ENCODE assay signal across 15 mouse cellular contexts in the genomic region with DNA sequence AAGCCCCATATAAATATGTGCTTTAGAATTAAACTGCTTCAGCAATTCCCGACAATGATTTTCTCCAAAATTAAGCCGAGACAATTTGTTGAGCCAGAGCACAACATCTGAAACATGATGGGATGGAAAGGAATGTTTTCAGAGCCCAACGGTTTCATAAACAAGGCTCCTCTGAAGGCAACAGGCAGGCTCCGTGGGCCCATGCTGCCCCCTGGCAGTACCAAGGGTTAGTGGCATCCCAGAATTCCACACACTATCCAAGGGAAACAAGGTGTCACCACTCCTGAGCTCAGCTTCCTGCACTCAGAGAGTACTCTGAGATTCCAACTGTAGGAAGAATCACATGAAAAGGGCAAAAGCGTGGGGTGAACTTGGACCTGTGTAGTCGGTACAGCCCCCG. TPM values are rescaled to one million over a fixed set of nuclear protein-coding genes. Genes with fewer than 3 reads are reported as not detected.
DNase-seq lines count a peak whose midpoint lies in the region; ATAC-seq and TF ChIP-seq lines count a peak whose summit lies in the region.
"Had no signal": no experiment of that assay in that cellular context is flagged by ENCODE, and none has a peak within 500 bp of the region (broad histone marks: within the 10 kb centered on the region; RNA-seq: fewer than 3 reads in every experiment).

No protein-coding gene starts in this region.

- TF ChIP-seq CTCF in heart, postnatal 0 days (IDR thresholded peaks at IDR 0.05; ENCODE audit: low read depth): 0 out of 2 replicates have a peak, but pooled peaks have one; percentile 17
- TF ChIP-seq CTCF in left cerebral cortex, adult 2 months (IDR thresholded peaks at IDR 0.05): peak; percentile 44

- no peaks in the 10 kb centered on the region for H3K27me3 ChIP-seq in heart, postnatal 0 days (ENCODE audit: control insufficient read depth, insufficient read depth, low read length)
- H3K27me3 ChIP-seq: embryonic facial prominence, embryonic 12.5 days; heart, embryonic 13.5 days; megakaryocyte, embryonic 14.5 days; neural tube, embryonic 15.5 days had no signal

- DNase-seq in heart, postnatal 0 days (ENCODE audit: low spot score): no peak
- DNase-seq in heart, postnatal 14 days: no peak
- DNase-seq in left cerebral cortex, adult 2 months (ENCODE audit: extremely low spot score in 1 of 2, low spot score in 2 of 2): no peak
- no peak for DNase-seq in left cerebral cortex, postnatal 36 days (ENCODE audit: low spot score in 2 of 2)
- peak; percentile 25 for DNase-seq in Muller cell, postnatal 12 days (ENCODE audit: inconsistent ontology term)
- peak; percentile 35 for DNase-seq in brain, adult 2 months (ENCODE audit: low read depth, low spot score)
- DNase-seq: adrenal gland, adult 8-10 months; kidney, adult 18-20 months; liver had no signal

- H3K4me3 ChIP-seq in heart, postnatal 0 days (ENCODE audit: low read depth, low read length): no peak overlapping the region
- no peak overlapping the region for H3K4me3 ChIP-seq in left cerebral cortex, adult 2 months
- H3K4me3 ChIP-seq: embryonic facial prominence, embryonic 12.5 days; heart, embryonic 13.5 days; megakaryocyte, embryonic 14.5 days; neural tube, embryonic 15.5 days had no signal

- no peak for TF ChIP-seq EP300 in heart, postnatal 0 days (IDR thresholded peaks at IDR 0.05; ENCODE audit: low read depth)

- no peak overlapping the region for H3K9ac ChIP-seq in heart, postnatal 0 days (replicated peaks; ENCODE audit: low read depth, low read length)
- H3K9ac ChIP-seq: embryonic facial prominence, embryonic 12.5 days; heart, embryonic 13.5 days; neural tube, embryonic 15.5 days had no signal

- no peaks in the 10 kb centered on the region for H3K9me3 ChIP-seq in heart, postnatal 0 days (replicated peaks; ENCODE audit: control insufficient read depth, low read length)
- H3K9me3 ChIP-seq: embryonic facial prominence, embryonic 12.5 days; heart, embryonic 13.5 days; neural tube, embryonic 15.5 days had no signal

- WGBS in heart, postnatal 0 days: 70% methylated on average over 7 of the region's 7 CpGs

- no peaks in the 10 kb centered on the region for H3K36me3 ChIP-seq in heart, postnatal 0 days (replicated peaks; ENCODE audit: control insufficient read depth, insufficient read depth, low read length)
- H3K36me3 ChIP-seq: embryonic facial prominence, embryonic 12.5 days; G1E; heart, embryonic 13.5 days; neural tube, embryonic 15.5 days had no signal

- no peaks in the 10 kb centered on the region for H3K4me1 ChIP-seq in heart, postnatal 0 days (ENCODE audit: control insufficient read depth, insufficient read depth)
- H3K4me1 ChIP-seq: embryonic facial prominence, embryonic 12.5 days; heart, embryonic 13.5 days; megakaryocyte, embryonic 14.5 days; neural tube, embryonic 15.5 days had no signal

- no peak for ATAC-seq in heart, postnatal 0 days (ENCODE audit: insufficient read depth, low read depth)
- no peak for ATAC-seq in megakaryocyte-erythroid progenitor cell, adult 5-6 weeks (replicated peaks; ENCODE audit: low FRiP score, low TSS enrichment, poor library complexity, severe bottlenecking)

- intact Hi-C loops in heart, postnatal 14 days (cut with DNase I): no loop called here
- intact Hi-C loops in left cerebral cortex, adult 2 months (cut with DNase I): no loop called here
- intact Hi-C loops in left cerebral cortex, postnatal 36 days (cut with DNase I): no loop called here

- H3K4me2 ChIP-seq in heart, postnatal 0 days (ENCODE audit: low read depth, low read length): no peak overlapping the region
- H3K4me2 ChIP-seq: embryonic facial prominence, embryonic 12.5 days; heart, embryonic 13.5 days; neural tube, embryonic 15.5 days had no signal

- no peak overlapping the region for H3K27ac ChIP-seq in heart, postnatal 0 days (ENCODE audit: low read depth)
- H3K27ac ChIP-seq in left cerebral cortex, adult 2 months: no peak overlapping the region
- H3K27ac ChIP-seq: embryonic facial prominence, embryonic 12.5 days; heart, embryonic 13.5 days; neural tube, embryonic 15.5 days had no signal

RNA-seq across cellular contexts. Expression of a gene that starts 57.5 kb away (rescaled TPM):
- 0.08 and 0.12 TPM in 2 replicates for total RNA-seq in heart, postnatal 0 days (2014; rRNA removed; ENCODE audit: low replicate concordance)
- 0.47 and 0.55 TPM in 2 replicates for polyA plus RNA-seq in heart, postnatal 0 days (2015; fragmentation: Nextera tagmentation; extraction: Ambion mirVana)
- total RNA-seq in heart, postnatal 14 days (2021): under 1 TPM; 0.41 to 0.59 TPM
- total RNA-seq in left cerebral cortex, adult 2 months (2021): 100 to 1,000 TPM; 101 to 103 TPM
- total RNA-seq in left cerebral cortex, postnatal 36 days (2021): 10 to 100 TPM; 97.5 to 97.9 TPM
- total RNA-seq in megakaryocyte-erythroid progenitor cell, adult 5-6 weeks (2014; fragmentation: Nextera tagmentation): not detected in 2 replicates
- not detected in 2 replicates for total RNA-seq in megakaryocyte-erythroid progenitor cell, adult 5-6 weeks (2017)
- polyA plus RNA-seq: G1E had no signal

Comparison
In these comparisons a context has a peak if more than half of its experiments do, and no peak if none do; other contexts are left out.
1. DNase-seq: peak in Muller cell, postnatal 12 days (single experiment) and brain, adult 2 months (single experiment); none in heart, postnatal 0 days (single experiment), heart, postnatal 14 days (0 of 2), left cerebral cortex, adult 2 months (0 of 2) and left cerebral cortex, postnatal 36 days (0 of 2).
2. RNA of a gene that starts 57.5 kb away (total RNA-seq): 101 to 103 TPM in left cerebral cortex, adult 2 months and 97.5 to 97.9 TPM in left cerebral cortex, postnatal 36 days; 0.41 to 0.59 TPM in heart, postnatal 14 days, 0.08 to 0.12 TPM in heart, postnatal 0 days and not detected in megakaryocyte-erythroid progenitor cell, adult 5-6 weeks; every median in the first group is over 10 times any median in the second.